Comparison of ENCODE assay signal across 10 mouse cellular contexts in the genomic region with DNA sequence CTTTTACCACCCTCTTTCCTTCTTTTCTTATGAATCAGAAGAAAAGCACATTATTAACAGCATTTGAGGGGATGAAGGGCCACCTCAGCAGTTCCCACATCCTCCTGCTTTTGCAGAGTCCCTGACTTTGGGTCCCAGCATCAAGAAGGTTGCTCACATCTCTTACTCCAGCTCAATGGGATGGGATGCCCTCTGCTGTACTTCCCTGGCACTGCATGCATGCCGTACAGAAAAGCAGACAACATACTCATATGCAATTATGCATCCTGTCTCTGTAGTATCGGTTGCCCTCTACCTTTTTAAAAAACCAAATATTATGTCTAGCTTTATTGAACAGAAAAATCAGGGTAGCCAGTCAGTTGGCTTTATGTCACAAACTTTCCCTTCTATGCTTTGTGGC. TPM values are rescaled to one million over a fixed set of nuclear protein-coding genes. Genes with fewer than 3 reads are reported as not detected.
DNase-seq lines count a peak whose midpoint lies in the region; ATAC-seq and TF ChIP-seq lines count a peak whose summit lies in the region.
"Had no signal": no experiment of that assay in that cellular context is flagged by ENCODE, and none has a peak within 500 bp of the region (broad histone marks: within the 10 kb centered on the region; RNA-seq: fewer than 3 reads in every experiment).

No protein-coding gene starts in this region.

- H3K27ac ChIP-seq in kidney, embryonic 16.5 days (ENCODE audit: low read length): no peak overlapping the region
- no peak overlapping the region for H3K27ac ChIP-seq in ES-Bruce4 (ENCODE audit: insufficient read depth, low read length)
- no peak overlapping the region for H3K27ac ChIP-seq in embryonic facial prominence, embryonic 10.5 days (replicated peaks)
- H3K27ac ChIP-seq: neural tube, embryonic 13.5 days had no signal

- H3K9ac ChIP-seq in kidney, embryonic 16.5 days (replicated peaks; ENCODE audit: low read length): no peak overlapping the region
- H3K9ac ChIP-seq in ES-Bruce4 (ENCODE audit: low read depth, poor library complexity, severe bottlenecking): no peak overlapping the region
- H3K9ac ChIP-seq: neural tube, embryonic 13.5 days had no signal

- no peaks in the 10 kb centered on the region for H3K4me1 ChIP-seq in kidney, embryonic 16.5 days (ENCODE audit: insufficient read depth, low read length)
- H3K4me1 ChIP-seq in ES-Bruce4 (ENCODE audit: control insufficient read depth, insufficient read depth, low read length): no peaks in the 10 kb centered on the region
- no peaks in the 10 kb centered on the region for H3K4me1 ChIP-seq in embryonic facial prominence, embryonic 10.5 days
- H3K4me1 ChIP-seq: neural tube, embryonic 13.5 days had no signal

- no peak overlapping the region for H3K4me2 ChIP-seq in kidney, embryonic 16.5 days (replicated peaks; ENCODE audit: low read depth, low read length)
- H3K4me2 ChIP-seq: neural tube, embryonic 13.5 days had no signal

- no peaks in the 10 kb centered on the region for H3K27me3 ChIP-seq in kidney, embryonic 16.5 days (ENCODE audit: insufficient read depth, low read length)
- no peaks in the 10 kb centered on the region for H3K27me3 ChIP-seq in ES-Bruce4 (ENCODE audit: control insufficient read depth, insufficient read depth, low read length, poor library complexity, severe bottlenecking)
- no peaks in the 10 kb centered on the region for H3K27me3 ChIP-seq in embryonic facial prominence, embryonic 10.5 days (replicated peaks; ENCODE audit: low read depth, poor library complexity, severe bottlenecking)
- H3K27me3 ChIP-seq: neural tube, embryonic 13.5 days had no signal

- TF ChIP-seq POLR2A in ES-Bruce4 (IDR thresholded peaks at IDR 0.05; ENCODE audit: insufficient read depth, low read length): no peak

- H3K4me3 ChIP-seq in kidney, embryonic 16.5 days (ENCODE audit: low read length): no peak overlapping the region
- H3K4me3 ChIP-seq in ES-Bruce4 (ENCODE audit: low read depth, low read length): no peak overlapping the region
- H3K4me3 ChIP-seq in embryonic facial prominence, embryonic 10.5 days: no peak overlapping the region
- H3K4me3 ChIP-seq: neural tube, embryonic 13.5 days had no signal

- no peaks in the 10 kb centered on the region for H3K36me3 ChIP-seq in kidney, embryonic 16.5 days (ENCODE audit: insufficient read depth, low read length)
- H3K36me3 ChIP-seq in ES-Bruce4 (ENCODE audit: control insufficient read depth, insufficient read depth, low read length, poor library complexity, severe bottlenecking): no peaks in the 10 kb centered on the region
- H3K36me3 ChIP-seq in embryonic facial prominence, embryonic 10.5 days (replicated peaks): no peaks in the 10 kb centered on the region
- H3K36me3 ChIP-seq: neural tube, embryonic 13.5 days had no signal

- DNase-seq in adrenal gland, postnatal 25 days: peak; percentile 11
- no peak for DNase-seq in adrenal gland, postnatal 14 days
- DNase-seq in kidney, adult 9 months: peak; percentile 20
- peak; percentile 22 for DNase-seq in embryonic facial prominence, embryonic 10.5 days (ENCODE audit: low spot score)
- no peak for DNase-seq in thymus, postnatal 0 days (ENCODE audit: low spot score)
- DNase-seq in left cerebral cortex, postnatal 14 days (ENCODE audit: low spot score in 2 of 2): no peak

- intact Hi-C loops in left cerebral cortex, postnatal 14 days (cut with DNase I): no loop called here

- peak; percentile 67 for TF ChIP-seq CTCF in ES-Bruce4 (IDR thresholded peaks at IDR 0.05; ENCODE audit: low read depth, low read length)

- no peak for ATAC-seq in kidney, embryonic 16.5 days (ENCODE audit: low FRiP score, low TSS enrichment)
- ATAC-seq: intestine, embryonic 16.5 days had no signal

- no peaks in the 10 kb centered on the region for H3K9me3 ChIP-seq in kidney, embryonic 16.5 days (ENCODE audit: low read length)
- no peaks in the 10 kb centered on the region for H3K9me3 ChIP-seq in ES-Bruce4 (replicated peaks; ENCODE audit: control insufficient read depth, insufficient read depth, low read length, poor library complexity, severe bottlenecking)
- no peaks in the 10 kb centered on the region for H3K9me3 ChIP-seq in embryonic facial prominence, embryonic 10.5 days
- H3K9me3 ChIP-seq: neural tube, embryonic 13.5 days had no signal

- 62% methylated on average over 2 of the region's 2 CpGs for WGBS in kidney, embryonic 16.5 days
- WGBS in embryonic facial prominence, embryonic 10.5 days: 63% methylated on average over 2 of the region's 2 CpGs

- TF ChIP-seq EP300 in ES-Bruce4 (IDR thresholded peaks at IDR 0.05; ENCODE audit: insufficient read depth, low read depth, low read length): no peak

RNA-seq across cellular contexts. Expression of a gene that starts 37.8 kb away (rescaled TPM):
- total RNA-seq in adrenal gland, postnatal 25 days (2021): 10.4 and 12.1 TPM in 2 replicates
- 7.3 and 7.6 TPM in 2 replicates for total RNA-seq in adrenal gland, postnatal 14 days (2021)
- polyA plus RNA-seq in kidney, embryonic 16.5 days (2015; fragmentation: Nextera tagmentation; extraction: Ambion mirVana): 15.2 and 26.6 TPM in 2 replicates
- 1.1 and 1.8 TPM in 2 replicates for polyA plus RNA-seq in ES-Bruce4 (2011; ENCODE audit: insufficient read depth, insufficient read length, low read depth, missing spikeins)
- 4.8 and 6.5 TPM in 2 replicates for polyA plus RNA-seq in embryonic facial prominence, embryonic 10.5 days (2016; fragmentation: Nextera tagmentation; extraction: Ambion mirVana)
- polyA plus RNA-seq in thymus, postnatal 0 days (2015; fragmentation: Nextera tagmentation; extraction: Ambion mirVana): 0.55 and 0.78 TPM in 2 replicates
- total RNA-seq in left cerebral cortex, postnatal 14 days (2021): 100 to 1,000 TPM in 1 of 2 experiments, 10 to 100 TPM in 1; 98.1 to 102 TPM

Comparison
In these comparisons a context has a peak if more than half of its experiments do, and no peak if none do; other contexts are left out.
1. DNase-seq: peak in adrenal gland, postnatal 25 days (single experiment), kidney, adult 9 months (single experiment) and embryonic facial prominence, embryonic 10.5 days (single experiment); none in adrenal gland, postnatal 14 days (single experiment), thymus, postnatal 0 days (single experiment) and left cerebral cortex, postnatal 14 days (0 of 2).